Mouse (Mus musculus) embryonic fibroblast, embryonic 13.5 days (primary cell): Measurements from ENCODE around the gene Dis3.

ENCODE experiments used
- CTCF ChIP-seq: IDR thresholded peaks from 2 replicates; pipeline ENCODE4 v1.5.1; 2011; ENCODE audit warnings: mild to moderate bottlenecking, control low read depth, low read length, moderate library complexity, borderline replicate concordance; ENCODE audit not compliant: insufficient read depth
- POLR2A ChIP-seq: IDR thresholded peaks from 2 replicates; pipeline ENCODE4 v1.6.1; 2011; ENCODE audit warnings: low read depth, mild to moderate bottlenecking, control low read depth, low read length, moderate library complexity

DNA sequence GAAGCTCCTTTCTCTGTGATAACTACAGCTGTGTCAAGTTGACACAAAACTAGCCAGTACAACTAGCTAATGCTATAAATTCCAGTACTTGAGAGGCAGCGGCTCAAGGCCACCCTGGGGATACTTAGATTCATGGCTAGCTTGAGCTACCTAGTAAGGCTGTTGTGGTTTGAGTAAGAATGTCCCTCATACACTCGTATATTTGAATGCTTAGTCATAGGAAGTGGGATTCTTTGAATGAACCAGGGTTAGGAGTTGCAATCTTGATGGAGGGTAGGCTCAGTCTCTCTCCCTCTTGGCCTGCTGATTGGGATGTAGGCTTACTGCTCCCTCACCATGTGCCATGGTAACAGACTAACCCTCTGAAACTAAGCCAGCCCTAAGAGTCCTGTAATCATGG is 36.5 kb downstream of the Dis3 start:
- TF ChIP-seq CTCF (no peak), POLR2A (no peak)
